In the genomic region with DNA sequence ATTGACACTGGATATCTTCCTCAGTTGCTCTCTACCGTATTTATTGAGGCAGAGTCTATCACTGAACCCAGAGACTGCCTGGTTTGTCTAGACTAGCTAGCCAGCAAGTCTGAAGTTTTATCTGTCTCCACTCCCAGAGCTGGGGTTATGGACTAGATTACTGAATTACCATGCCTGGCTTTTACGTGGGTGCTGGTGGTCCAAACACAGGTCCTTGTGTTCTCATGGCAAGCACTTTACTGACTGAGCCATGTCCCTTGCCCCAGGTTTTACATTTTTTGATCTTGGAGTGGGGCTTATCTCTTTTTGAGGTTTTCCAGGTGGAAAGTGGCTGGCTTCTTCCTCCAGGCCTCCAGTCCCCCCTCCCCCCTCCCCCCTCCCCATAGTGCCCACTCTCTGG, we compare ENCODE assay signal across 30 mouse cellular contexts. TPM values are rescaled to one million over a fixed set of nuclear protein-coding genes. Genes with fewer than 3 reads are reported as not detected.
DNase-seq lines count a peak whose midpoint lies in the region; ATAC-seq and TF ChIP-seq lines count a peak whose summit lies in the region.
"Had no signal": no experiment of that assay in that cellular context is flagged by ENCODE, and none has a peak within 500 bp of the region (broad histone marks: within the 10 kb centered on the region; RNA-seq: fewer than 3 reads in every experiment).

No protein-coding gene starts in this region.

- WGBS in forebrain, embryonic 12.5 days, result 77% methylated on average over 2 of the region's 2 CpGs
- WGBS in forebrain, postnatal 0 days, result 70% methylated on average over 2 of the region's 2 CpGs
- 80% methylated on average over 2 of the region's 2 CpGs for WGBS in hindbrain, embryonic 13.5 days
- 68% methylated on average over 2 of the region's 2 CpGs for WGBS in hindbrain, postnatal 0 days
- WGBS in midbrain, embryonic 11.5 days, result 67% methylated on average over 2 of the region's 2 CpGs
- WGBS in midbrain, postnatal 0 days, result 66% methylated on average over 2 of the region's 2 CpGs
- WGBS in midbrain, embryonic 13.5 days, result 57% methylated on average over 2 of the region's 2 CpGs

- H3K27me3 ChIP-seq in forebrain, embryonic 12.5 days, result no peaks in the 10 kb centered on the region
- H3K27me3 ChIP-seq in forebrain, postnatal 0 days (ENCODE audit: insufficient read depth, low read length), result no peaks in the 10 kb centered on the region
- H3K27me3 ChIP-seq in hindbrain, embryonic 13.5 days, result no peaks in the 10 kb centered on the region
- H3K27me3 ChIP-seq in hindbrain, postnatal 0 days (ENCODE audit: insufficient read depth, low read length), result no peaks in the 10 kb centered on the region
- no peaks in the 10 kb centered on the region for H3K27me3 ChIP-seq in midbrain, embryonic 11.5 days (ENCODE audit: control insufficient read depth, insufficient read depth, low read length)
- no peaks in the 10 kb centered on the region for H3K27me3 ChIP-seq in midbrain, postnatal 0 days (ENCODE audit: insufficient read depth, low read length)
- H3K27me3 ChIP-seq in midbrain, embryonic 13.5 days, result no peaks in the 10 kb centered on the region
- H3K27me3 ChIP-seq: Patski had no signal

- H3K4me1 ChIP-seq in forebrain, embryonic 12.5 days, result peaks cover 87% of the 10 kb centered on the region
- peaks cover 13% of the 10 kb centered on the region for H3K4me1 ChIP-seq in forebrain, postnatal 0 days (ENCODE audit: insufficient read depth)
- H3K4me1 ChIP-seq in hindbrain, embryonic 13.5 days (replicated peaks), result peaks cover 66% of the 10 kb centered on the region
- peaks cover 22% of the 10 kb centered on the region for H3K4me1 ChIP-seq in hindbrain, postnatal 0 days (ENCODE audit: insufficient read depth, low read length)
- peaks cover 57% of the 10 kb centered on the region for H3K4me1 ChIP-seq in midbrain, embryonic 11.5 days (ENCODE audit: control insufficient read depth, insufficient read depth, low read length)
- H3K4me1 ChIP-seq in midbrain, postnatal 0 days (ENCODE audit: insufficient read depth, low read length), result no peaks in the 10 kb centered on the region
- H3K4me1 ChIP-seq in midbrain, embryonic 13.5 days (replicated peaks), result peaks cover 70% of the 10 kb centered on the region
- H3K4me1 ChIP-seq: liver, embryonic 15.5 days had no signal

- H3K36me3 ChIP-seq in forebrain, embryonic 12.5 days (replicated peaks), result no peaks in the 10 kb centered on the region
- no peaks in the 10 kb centered on the region for H3K36me3 ChIP-seq in forebrain, postnatal 0 days (ENCODE audit: insufficient read depth)
- H3K36me3 ChIP-seq in hindbrain, embryonic 13.5 days, result no peaks in the 10 kb centered on the region
- no peaks in the 10 kb centered on the region for H3K36me3 ChIP-seq in hindbrain, postnatal 0 days (ENCODE audit: insufficient read depth, low read length)
- H3K36me3 ChIP-seq in midbrain, embryonic 11.5 days (ENCODE audit: control insufficient read depth, insufficient read depth, low read length), result no peaks in the 10 kb centered on the region
- no peaks in the 10 kb centered on the region for H3K36me3 ChIP-seq in midbrain, postnatal 0 days (ENCODE audit: insufficient read depth, low read length)
- no peaks in the 10 kb centered on the region for H3K36me3 ChIP-seq in midbrain, embryonic 13.5 days
- H3K36me3 ChIP-seq: heart, embryonic 12.5 days; limb, embryonic 12.5 days; liver, embryonic 15.5 days had no signal

- no peak overlapping the region for H3K4me3 ChIP-seq in forebrain, embryonic 12.5 days (replicated peaks)
- no peak overlapping the region for H3K4me3 ChIP-seq in forebrain, postnatal 0 days (ENCODE audit: low read depth, low read length)
- H3K4me3 ChIP-seq in hindbrain, embryonic 13.5 days, result no peak overlapping the region
- no peak overlapping the region for H3K4me3 ChIP-seq in hindbrain, postnatal 0 days (ENCODE audit: low read length)
- H3K4me3 ChIP-seq in midbrain, embryonic 11.5 days (ENCODE audit: low read depth, low read length), result no peak overlapping the region
- H3K4me3 ChIP-seq in midbrain, postnatal 0 days (ENCODE audit: low read depth, low read length), result no peak overlapping the region
- no peak overlapping the region for H3K4me3 ChIP-seq in midbrain, embryonic 13.5 days (replicated peaks)
- H3K4me3 ChIP-seq: gastrocnemius, adult 2 months; heart, adult 2 months; heart, embryonic 12.5 days; layer of hippocampus, adult 2 months; left cerebral cortex, adult 2 months; limb, embryonic 12.5 days; liver, embryonic 15.5 days had no signal

- no peak for ATAC-seq in forebrain, embryonic 12.5 days (ENCODE audit: low FRiP score)
- ATAC-seq in forebrain, postnatal 0 days, result no peak
- no peak for ATAC-seq in hindbrain, embryonic 13.5 days (ENCODE audit: low FRiP score)
- ATAC-seq in hindbrain, postnatal 0 days, result no peak
- peak; percentile 3; the same call in 1 of the 2 replicates for ATAC-seq in midbrain, embryonic 11.5 days (ENCODE audit: low FRiP score)
- no peak for ATAC-seq in midbrain, postnatal 0 days (ENCODE audit: low FRiP score)
- ATAC-seq in midbrain, embryonic 13.5 days, result no peak
- ATAC-seq: inflammation-experienced regulatory T-cells, adult 6 months; Patski had no signal

- no peak overlapping the region for H3K9ac ChIP-seq in forebrain, embryonic 12.5 days
- H3K9ac ChIP-seq in forebrain, postnatal 0 days, result no peak overlapping the region
- no peak overlapping the region for H3K9ac ChIP-seq in hindbrain, embryonic 13.5 days
- H3K9ac ChIP-seq in hindbrain, postnatal 0 days (replicated peaks; ENCODE audit: low read length), result no peak overlapping the region
- no peak overlapping the region for H3K9ac ChIP-seq in midbrain, embryonic 11.5 days (ENCODE audit: low read length)
- no peak overlapping the region for H3K9ac ChIP-seq in midbrain, postnatal 0 days (replicated peaks; ENCODE audit: low read length, poor library complexity, severe bottlenecking)
- H3K9ac ChIP-seq in midbrain, embryonic 13.5 days (replicated peaks), result no peak overlapping the region; the same call in 1 of the 2 replicates
- H3K9ac ChIP-seq: heart, embryonic 12.5 days; limb, embryonic 12.5 days; liver, embryonic 15.5 days had no signal

- H3K27ac ChIP-seq in forebrain, embryonic 12.5 days, result peak overlapping the region; percentile 43
- no peak overlapping the region for H3K27ac ChIP-seq in forebrain, postnatal 0 days (ENCODE audit: low read depth, low read length)
- H3K27ac ChIP-seq in hindbrain, embryonic 13.5 days, result peak overlapping the region; percentile 41
- no peak overlapping the region for H3K27ac ChIP-seq in hindbrain, postnatal 0 days
- no peak overlapping the region; the same call in 1 of the 2 replicates for H3K27ac ChIP-seq in midbrain, embryonic 11.5 days (ENCODE audit: low read depth, low read length)
- H3K27ac ChIP-seq in midbrain, postnatal 0 days (ENCODE audit: low read depth, low read length), result no peak overlapping the region
- peak overlapping the region; percentile 57 for H3K27ac ChIP-seq in midbrain, embryonic 13.5 days
- H3K27ac ChIP-seq: gastrocnemius, adult 2 months; heart, adult 2 months; layer of hippocampus, adult 2 months; left cerebral cortex, adult 2 months; limb, embryonic 12.5 days; liver, embryonic 15.5 days; macrophage had no signal

- no peaks in the 10 kb centered on the region for H3K9me3 ChIP-seq in forebrain, embryonic 12.5 days
- H3K9me3 ChIP-seq in forebrain, postnatal 0 days (ENCODE audit: low read length), result no peaks in the 10 kb centered on the region
- no peaks in the 10 kb centered on the region for H3K9me3 ChIP-seq in hindbrain, embryonic 13.5 days
- no peaks in the 10 kb centered on the region for H3K9me3 ChIP-seq in hindbrain, postnatal 0 days (ENCODE audit: low read length)
- H3K9me3 ChIP-seq in midbrain, embryonic 11.5 days (ENCODE audit: control insufficient read depth, low read length), result no peaks in the 10 kb centered on the region
- no peaks in the 10 kb centered on the region for H3K9me3 ChIP-seq in midbrain, postnatal 0 days (ENCODE audit: low read length)
- H3K9me3 ChIP-seq in midbrain, embryonic 13.5 days, result no peaks in the 10 kb centered on the region
- H3K9me3 ChIP-seq: heart, embryonic 12.5 days; limb, embryonic 12.5 days; liver, embryonic 15.5 days had no signal

- no peak for TF ChIP-seq CTCF in forebrain, postnatal 0 days (IDR thresholded peaks at IDR 0.05; ENCODE audit: low read depth)
- no peak for TF ChIP-seq CTCF in hindbrain, postnatal 0 days (IDR thresholded peaks at IDR 0.05; ENCODE audit: low read depth)
- no peak for TF ChIP-seq CTCF in midbrain, postnatal 0 days (IDR thresholded peaks at IDR 0.05)

- H3K4me2 ChIP-seq in forebrain, embryonic 12.5 days, result no peak overlapping the region
- no peak overlapping the region for H3K4me2 ChIP-seq in forebrain, postnatal 0 days (ENCODE audit: low read depth)
- no peak overlapping the region for H3K4me2 ChIP-seq in hindbrain, embryonic 13.5 days
- H3K4me2 ChIP-seq in hindbrain, postnatal 0 days (ENCODE audit: low read depth, low read length), result no peak overlapping the region
- H3K4me2 ChIP-seq in midbrain, embryonic 11.5 days, result no peak overlapping the region
- H3K4me2 ChIP-seq in midbrain, postnatal 0 days (ENCODE audit: low read depth, low read length, poor library complexity, severe bottlenecking), result no peak overlapping the region
- no peak overlapping the region for H3K4me2 ChIP-seq in midbrain, embryonic 13.5 days (replicated peaks)
- H3K4me2 ChIP-seq: heart, embryonic 12.5 days; limb, embryonic 12.5 days; liver, embryonic 15.5 days had no signal

- DNase-seq in forebrain, postnatal 0 days, result no peak
- DNase-seq in hindbrain, postnatal 0 days (ENCODE audit: low spot score), result no peak
- DNase-seq in midbrain, embryonic 11.5 days (ENCODE audit: low spot score, missing footprints), result no peak
- no peak for DNase-seq in midbrain, postnatal 0 days (ENCODE audit: low spot score)
- DNase-seq in cerebellum, postnatal 10 days, result no peak
- DNase-seq: adrenal gland, postnatal 10 days; cerebellum, adult 8-10 months; cerebellum, postnatal 36 days; gastrocnemius, adult 2 months; gastrocnemius, postnatal 36 days; heart, adult 2 months; heart, postnatal 4 days; kidney, adult 11 months; kidney, postnatal 36 days; spleen, adult 18-20 months; thymus, postnatal 14 days had no signal

RNA-seq across cellular contexts. Expression of gene Sema5b, which starts 28.4 kb away (rescaled TPM):
- 55.7 and 59.5 TPM in 2 replicates for polyA plus RNA-seq in forebrain, embryonic 12.5 days (2016; fragmentation: Nextera tagmentation; extraction: Ambion mirVana)
- 18.4 and 30.1 TPM in 2 replicates for total RNA-seq in forebrain, postnatal 0 days (2014; rRNA removed)
- 6.3 and 12.8 TPM in 2 replicates for polyA plus RNA-seq in forebrain, postnatal 0 days (2015; fragmentation: Nextera tagmentation; extraction: Ambion mirVana)
- polyA plus RNA-seq in hindbrain, embryonic 13.5 days (2015; fragmentation: Nextera tagmentation; extraction: Ambion mirVana), result 26.2 and 29.3 TPM in 2 replicates
- total RNA-seq in hindbrain, postnatal 0 days (2014; rRNA removed), result 37.0 and 47.0 TPM in 2 replicates
- polyA plus RNA-seq in hindbrain, postnatal 0 days (2015; fragmentation: Nextera tagmentation; extraction: Ambion mirVana), result 12.3 and 14.8 TPM in 2 replicates
- polyA plus RNA-seq in midbrain, embryonic 11.5 days (2014; fragmentation: Nextera tagmentation; extraction: Ambion mirVana), result 31.1 and 31.7 TPM in 2 replicates
- 30.9 and 46.5 TPM in 2 replicates for total RNA-seq in midbrain, postnatal 0 days (2014; rRNA removed)
- 9.5 and 11.4 TPM in 2 replicates for polyA plus RNA-seq in midbrain, postnatal 0 days (2015; fragmentation: Nextera tagmentation; extraction: Ambion mirVana)
- 36.9 and 43.6 TPM in 2 replicates for polyA plus RNA-seq in midbrain, embryonic 13.5 days (2015; fragmentation: Nextera tagmentation; extraction: Ambion mirVana)
- total RNA-seq: megakaryocyte-erythroid progenitor cell, adult 5-6 weeks; MEL; neutrophil, adult 5-6 weeks had no signal
- polyA plus RNA-seq: inflammation-experienced regulatory T-cells, adult 6 months; macrophage had no signal

Comparison
In these comparisons a context has a peak if more than half of its experiments do, and no peak if none do; other contexts are left out.
1. H3K27ac ChIP-seq: peak in forebrain, embryonic 12.5 days (single experiment), hindbrain, embryonic 13.5 days (single experiment) and midbrain, embryonic 13.5 days (single experiment); none in forebrain, postnatal 0 days (single experiment), hindbrain, postnatal 0 days (single experiment), midbrain, embryonic 11.5 days (single experiment) and midbrain, postnatal 0 days (single experiment).